Mouse (Mus musculus): ENCODE measurements around the gene Shtn1.

The Shtn1 gene

GRCm38 (mm10) chr19:59075472-59076101, at the start of gene Shtn1:
TSS of gene Shtn1 (minus strand) at chr19:59076100.
- no peak for DNase-seq (ENCODE audit: low read depth, low spot score)

DNA sequence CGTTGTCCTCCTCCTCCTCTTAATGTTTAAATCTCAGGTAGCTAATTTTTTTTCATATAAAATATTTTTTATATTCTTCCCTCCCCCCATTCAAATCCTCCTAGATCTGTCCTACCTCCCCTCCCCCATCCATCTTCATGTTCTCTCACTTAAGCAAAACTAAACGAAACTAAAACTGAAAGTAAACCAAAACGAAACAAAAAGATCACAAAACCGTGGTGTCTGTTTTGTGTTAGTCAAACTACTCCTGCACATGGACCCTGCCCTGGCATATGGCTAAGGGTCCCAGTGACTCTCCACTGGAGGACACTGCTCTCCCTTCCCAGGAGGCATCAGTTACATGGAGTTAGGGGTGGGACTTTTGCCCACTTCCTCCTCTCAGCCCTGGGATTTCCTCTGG, 38.3 kb upstream of the Shtn1 start:
- DNase-seq (ENCODE audit: low read depth, low spot score): no peak

DNA sequence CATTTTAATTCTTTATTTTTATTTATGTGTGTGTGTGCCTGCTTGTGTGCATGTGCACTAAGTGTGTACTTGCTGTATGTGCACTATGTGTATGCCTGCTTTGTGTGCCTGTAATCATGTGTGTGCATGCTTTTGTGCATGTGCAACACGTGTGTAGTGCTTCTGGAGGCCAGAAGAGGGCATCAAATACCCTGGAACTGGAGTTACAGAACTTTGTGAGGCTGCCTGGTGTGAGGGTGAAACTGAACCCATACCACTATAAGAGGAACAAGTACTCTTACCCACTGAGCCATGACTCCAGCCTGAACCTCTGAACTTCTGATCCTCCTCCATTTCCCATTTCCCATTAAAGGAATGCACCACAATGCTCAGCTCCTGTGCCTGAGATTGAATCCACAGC, 34.0 kb upstream of the Shtn1 start:
- no peak for DNase-seq (ENCODE audit: low read depth, low spot score)

DNA sequence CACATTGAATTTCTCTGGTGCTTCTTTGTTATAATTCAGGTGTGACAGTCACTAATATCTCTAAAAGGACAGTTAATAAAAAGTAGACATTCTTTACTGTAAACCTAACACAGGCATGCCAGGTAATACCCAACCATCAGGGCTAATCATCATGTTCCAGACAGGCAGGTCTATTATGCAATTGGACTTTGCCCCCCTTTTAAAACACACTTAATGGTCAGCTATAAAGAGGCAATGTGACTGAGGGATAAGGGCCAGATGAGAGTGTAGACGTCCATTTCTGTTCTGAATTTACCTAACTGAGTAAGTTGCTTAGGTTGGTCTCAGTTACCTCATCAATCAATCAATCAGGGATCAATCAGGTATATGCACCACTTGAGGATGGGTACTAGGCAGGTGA, 22.4 kb upstream of the Shtn1 start:
- no peak for DNase-seq (ENCODE audit: low read depth, low spot score)

GRCm38 (mm10) chr19:59092295-59092694, 16.4 kb upstream of the Shtn1 start:
- no peak for DNase-seq (ENCODE audit: low read depth, low spot score)

GRCm38 (mm10) chr19:59090337-59090736, 14.4 kb upstream of the Shtn1 start:
- DNase-seq (ENCODE audit: low read depth, low spot score): no peak

DNA sequence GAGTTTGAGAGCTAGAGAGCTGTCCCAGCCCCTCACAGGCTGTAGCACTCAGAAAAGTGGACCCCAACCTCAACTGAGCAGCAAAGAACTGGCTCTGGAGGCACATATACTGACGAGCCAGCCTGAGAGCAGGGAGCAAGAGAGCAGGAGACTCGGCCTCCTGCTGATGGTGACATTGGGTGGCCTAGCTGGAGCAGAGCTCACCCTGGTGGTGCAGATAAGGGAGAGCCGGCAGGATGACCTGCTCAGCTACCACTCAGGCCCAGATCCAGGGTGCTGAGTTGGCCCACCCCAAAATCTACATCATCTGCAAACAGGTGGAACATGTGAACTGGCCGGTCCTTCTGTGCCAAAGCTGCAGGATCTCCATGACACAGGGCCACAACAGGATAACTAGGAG, 8.4 kb upstream of the Shtn1 start:
- no peak for DNase-seq (ENCODE audit: low read depth, low spot score)

DNA sequence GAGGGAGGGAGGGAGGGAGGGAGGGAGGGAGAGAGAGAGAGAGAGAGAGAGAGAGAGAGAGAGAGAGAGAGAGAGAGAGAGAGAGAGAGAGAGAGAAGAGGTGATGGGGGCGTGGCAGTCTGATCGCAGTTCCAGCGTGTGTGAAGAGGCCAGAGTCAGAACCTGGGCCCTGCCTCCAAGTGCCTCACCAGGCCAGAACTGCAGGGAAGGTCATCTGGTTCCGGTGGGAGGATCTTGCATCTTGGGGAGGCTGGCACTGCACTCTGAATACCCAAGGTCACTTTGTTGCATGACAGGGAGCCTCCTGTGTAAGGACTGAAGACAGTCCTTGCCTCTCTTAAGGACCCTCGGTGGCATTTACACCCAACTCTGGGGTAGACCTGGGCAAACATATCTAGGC, 231 bp upstream of the Shtn1 start:
- DNase-seq (ENCODE audit: low read depth, low spot score): no peak

GRCm38 (mm10) chr19:59074841-59075471, 944 bp downstream of the Shtn1 start:
- DNase-seq (ENCODE audit: low read depth, low spot score): no peak

DNA sequence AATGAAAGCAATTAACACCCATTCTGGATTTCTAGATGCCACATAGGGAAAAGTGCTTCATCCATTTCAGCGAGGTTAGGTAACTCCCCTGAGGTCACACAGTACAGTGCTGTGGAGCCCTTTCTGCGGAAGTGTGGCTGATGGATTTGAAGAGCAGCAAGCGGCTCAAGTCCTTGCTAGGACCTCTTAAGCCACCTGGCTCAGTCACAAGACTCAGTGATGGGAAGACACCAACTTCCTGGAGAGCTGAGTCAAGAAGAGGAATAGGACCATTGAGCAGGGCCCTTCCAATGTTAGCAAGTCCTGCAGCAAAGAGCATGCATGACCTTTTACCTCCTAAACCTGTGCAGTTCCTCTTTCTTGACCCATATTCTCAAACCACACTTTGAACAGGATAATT, 1.5 kb downstream of the Shtn1 start:
- DNase-seq (ENCODE audit: low read depth, low spot score): no peak

- DNase-seq (ENCODE audit: low read depth, low spot score): no peak
These were observed 2.9 kb downstream of the Shtn1 start for GRCm38 (mm10) chr19:59073006-59073405.

- DNase-seq (ENCODE audit: low read depth, low spot score): no peak
These were observed 3.9 kb downstream of the Shtn1 start for GRCm38 (mm10) chr19:59071979-59072378.

DNA sequence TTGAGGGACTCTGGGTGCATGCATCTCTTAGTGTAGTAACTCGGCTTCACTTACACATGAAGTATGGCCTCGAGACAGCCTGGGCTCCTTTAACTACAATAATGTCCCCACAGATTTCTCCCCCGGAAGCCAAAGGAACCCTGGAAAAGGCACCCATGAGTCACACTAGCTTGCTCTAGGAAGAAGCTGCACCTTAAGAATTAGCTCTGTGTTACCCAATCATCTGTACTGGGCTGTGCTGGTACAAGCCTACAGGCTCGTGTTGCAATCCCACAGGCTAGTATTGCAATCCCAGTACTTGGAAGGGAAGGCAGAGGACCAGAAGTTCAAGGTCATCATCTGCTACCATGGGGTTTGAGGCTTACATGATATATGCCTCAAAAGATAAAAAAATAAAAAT, 4.5 kb downstream of the Shtn1 start:
- DNase-seq (ENCODE audit: low read depth, low spot score): no peak

- no peak for DNase-seq (ENCODE audit: low read depth, low spot score)
These were observed 8.2 kb downstream of the Shtn1 start for GRCm38 (mm10) chr19:59067652-59068051.

- no peak for DNase-seq (ENCODE audit: low read depth, low spot score)
These were observed 9.2 kb downstream of the Shtn1 start for GRCm38 (mm10) chr19:59066670-59067069.

DNA sequence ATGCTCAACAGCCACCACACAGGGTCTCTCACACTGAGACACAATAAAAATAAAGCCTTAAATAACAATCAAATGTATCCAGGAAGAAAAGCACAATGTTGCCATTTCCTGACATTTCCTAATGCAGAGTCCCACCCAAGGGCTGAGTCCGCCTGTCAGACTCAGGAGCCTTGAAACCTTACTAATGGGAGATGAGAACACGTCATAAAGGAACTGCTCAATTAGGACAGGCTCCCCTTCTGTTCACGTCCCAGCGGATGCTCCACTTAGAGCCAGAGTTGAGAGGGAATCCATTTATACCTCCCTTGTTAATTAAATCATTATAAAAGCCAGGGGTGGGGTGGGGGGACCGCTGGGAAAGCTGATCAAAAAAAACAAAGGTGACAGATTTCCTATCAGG, 9.8 kb downstream of the Shtn1 start:
- no peak for DNase-seq (ENCODE audit: low read depth, low spot score)

- DNase-seq (ENCODE audit: low read depth, low spot score): no peak
These were observed 11.3 kb downstream of the Shtn1 start for GRCm38 (mm10) chr19:59064616-59065015.

DNA sequence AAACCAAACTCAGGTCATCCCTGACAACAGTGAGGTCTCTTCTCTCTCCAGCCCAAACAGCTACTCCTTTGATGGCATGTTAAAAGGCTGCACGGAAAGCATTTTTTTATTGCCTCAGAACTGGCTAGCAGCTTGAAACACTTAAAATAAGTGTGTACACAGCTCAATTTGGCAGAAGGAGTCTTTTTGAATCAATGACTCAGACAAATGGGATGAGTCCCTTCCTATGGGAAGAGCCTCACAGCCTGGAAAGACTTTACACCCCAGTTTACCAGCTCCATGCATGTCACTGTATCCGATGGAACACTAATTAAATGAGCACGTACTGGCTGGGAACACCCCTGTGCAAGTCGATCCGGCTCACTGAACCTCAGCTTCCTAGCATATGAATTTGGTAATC, 12.3 kb downstream of the Shtn1 start:
- no peak for DNase-seq (ENCODE audit: low read depth, low spot score)

- DNase-seq (ENCODE audit: low read depth, low spot score): no peak
These were observed 17.8 kb downstream of the Shtn1 start for GRCm38 (mm10) chr19:59058105-59058504.

DNA sequence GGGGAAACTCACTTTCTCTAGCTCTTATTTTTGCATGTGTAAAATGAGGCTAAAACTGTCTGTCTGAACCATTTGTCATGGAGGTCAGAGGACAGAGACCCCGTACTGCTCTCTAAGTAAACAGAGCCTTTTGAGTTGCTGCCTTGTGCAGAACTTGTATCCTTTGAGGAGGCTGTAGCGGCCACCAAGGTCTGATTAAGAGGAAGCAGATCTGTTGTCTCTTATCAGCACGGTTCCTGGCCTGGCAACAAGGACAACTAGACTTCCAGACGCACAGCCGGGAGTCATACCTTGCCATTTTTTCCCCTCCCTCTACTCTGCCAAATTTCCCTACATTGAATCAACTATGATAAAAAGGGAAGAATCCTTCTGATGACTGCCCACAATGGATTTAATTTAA, 18.5 kb downstream of the Shtn1 start:
- no peak for DNase-seq (ENCODE audit: low read depth, low spot score)

GRCm38 (mm10) chr19:59054632-59054951, 21.3 kb downstream of the Shtn1 start:
- DNase-seq (ENCODE audit: low read depth, low spot score): no peak

- DNase-seq (ENCODE audit: low read depth, low spot score): peak; percentile 64
These were observed 21.8 kb downstream of the Shtn1 start for GRCm38 (mm10) chr19:59053931-59054631.

DNA sequence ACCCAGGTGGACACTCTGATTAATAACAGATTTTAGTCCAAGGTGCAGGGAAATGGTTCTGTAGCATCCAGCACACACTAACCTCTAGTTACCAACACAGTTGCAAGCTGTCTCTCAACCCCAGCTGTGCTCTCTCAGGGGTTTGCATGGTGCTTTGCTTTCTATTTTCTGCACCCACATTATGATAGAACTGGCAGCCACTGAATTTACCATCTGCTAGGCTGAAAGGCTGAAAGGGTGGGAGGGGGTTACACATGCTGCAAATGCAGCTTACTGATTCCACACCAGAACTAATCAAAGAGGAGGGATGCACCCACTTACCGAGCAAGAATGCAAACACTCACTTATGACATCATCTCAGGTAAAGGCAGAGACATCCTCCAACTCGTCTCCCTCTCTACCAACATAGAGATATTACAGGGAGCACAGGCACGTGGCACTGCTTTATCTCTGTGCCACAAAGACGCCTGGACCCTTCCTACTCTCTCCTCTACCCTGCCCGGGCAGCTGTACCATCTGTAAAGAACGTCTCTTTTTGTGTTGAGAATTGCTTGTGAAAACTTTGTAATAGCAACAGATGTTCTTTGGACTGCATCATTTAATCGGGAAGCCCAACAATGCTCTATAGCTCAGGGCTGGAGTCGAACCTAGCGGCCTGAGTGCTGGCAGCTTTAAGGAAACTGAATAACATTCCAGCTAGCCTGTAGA, 23.0 kb downstream of the Shtn1 start:
- DNase-seq (ENCODE audit: low read depth, low spot score): no peak
